Mouse (Mus musculus) hematopoietic stem cell, adult 5-6 weeks (primary cell): ENCODE measurements around the gene Plcb2. TPM values are rescaled to one million over a fixed set of nuclear protein-coding genes. Genes with fewer than 3 reads are reported as not detected.

ENCODE experiments used
- ATAC-seq, 2 experiments: fragments of 125-278 bp in 1 of 2; replicated peaks in 1 of 2; 2 replicates each; pipeline ENCODE4 v1.8.0; 2016 to 2017; ENCODE audit warnings: inconsistent platforms in 2 of 2, mild to moderate bottlenecking in 2 of 2, moderate number of reproducible peaks in 2 of 2, low read depth in 1 of 2, moderate TSS enrichment in 1 of 2; ENCODE audit not compliant: low FRiP score in 2 of 2, poor library complexity in 2 of 2, severe bottlenecking in 2 of 2, insufficient read depth in 1 of 2, low TSS enrichment in 1 of 2
- total RNA-seq: library from RNA; stranded (forward); fragments of 172-1452, 232-1000 nt; gene quantifications from 2 replicates; pipeline ENCODE4 v1.2.3, GENCODE M21; 2017

The Plcb2 gene
- total RNA-seq, 1 experiment from 2014 or later: 67.8 TPM

DNA sequence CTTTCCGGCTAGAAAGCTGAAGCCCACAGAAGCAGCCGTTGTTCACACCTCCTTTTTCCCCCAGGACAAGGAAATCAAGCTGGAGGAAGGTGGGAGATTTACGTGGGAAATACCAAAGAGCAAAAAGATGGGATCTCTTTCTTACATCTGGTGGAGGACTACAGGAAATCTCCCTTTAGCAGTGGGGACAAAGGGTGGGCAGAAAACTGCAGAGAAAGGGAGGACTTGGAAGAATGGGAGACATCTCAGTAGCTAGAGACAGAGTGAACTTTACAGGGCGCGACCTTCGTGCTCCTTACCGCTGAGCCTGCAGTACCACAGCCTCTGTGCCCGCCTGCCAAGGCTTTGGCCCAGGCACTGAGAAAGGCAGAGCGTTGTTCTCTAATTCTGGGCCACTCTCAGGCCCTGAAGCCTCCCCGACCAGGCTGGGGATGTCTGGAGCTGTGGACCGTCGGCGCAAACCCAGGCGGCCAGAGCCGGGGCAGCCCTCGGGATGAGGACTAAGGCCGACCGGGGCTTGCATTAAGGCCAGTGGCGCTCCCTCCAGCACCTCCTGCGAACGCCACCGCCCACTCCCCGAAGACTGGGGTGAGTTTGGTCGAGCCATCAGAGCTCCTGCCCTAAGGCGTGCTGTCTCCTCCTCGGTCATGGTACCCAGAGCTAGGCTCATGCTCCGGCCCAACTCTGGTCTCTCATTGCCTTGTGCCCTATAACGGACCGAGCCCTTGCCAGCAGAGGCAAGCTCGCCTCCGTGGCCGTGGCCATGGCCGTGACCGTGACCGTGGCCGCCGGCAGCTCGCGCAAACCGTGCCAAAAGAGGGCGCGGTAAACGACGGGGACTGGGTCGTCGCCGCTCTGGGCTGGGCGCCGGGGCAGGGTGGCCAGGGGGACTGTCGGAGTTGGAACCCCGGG is 26.0 kb downstream of the Plcb2 start:
- no peak for ATAC-seq

DNA sequence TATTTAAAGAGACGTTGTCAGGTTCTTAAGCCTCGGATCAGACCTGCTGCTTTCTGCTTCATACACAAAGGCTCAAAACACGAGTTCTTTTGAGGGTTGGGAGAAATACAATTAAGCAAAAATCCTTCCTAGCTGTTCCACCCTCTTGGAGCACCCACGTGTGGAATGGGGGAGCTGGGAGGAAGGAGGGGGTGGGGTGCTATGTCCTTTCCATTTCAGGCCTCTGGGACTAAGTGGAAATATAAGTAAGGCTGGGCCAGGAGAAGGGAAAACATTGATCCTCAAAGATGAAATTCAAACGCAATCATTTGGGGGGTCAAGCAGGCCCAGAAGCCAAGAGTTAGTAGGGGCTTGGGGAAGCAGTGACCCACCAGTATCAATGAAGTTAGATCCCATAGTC is 27.1 kb downstream of the Plcb2 start:
- no peak for ATAC-seq

GRCm38 (mm10) chr2:118700179-118701062 is 27.8 kb downstream of the Plcb2 start:
- peak; percentile 43 to 61; a peak in 3 of 4 replicates for ATAC-seq

DNA sequence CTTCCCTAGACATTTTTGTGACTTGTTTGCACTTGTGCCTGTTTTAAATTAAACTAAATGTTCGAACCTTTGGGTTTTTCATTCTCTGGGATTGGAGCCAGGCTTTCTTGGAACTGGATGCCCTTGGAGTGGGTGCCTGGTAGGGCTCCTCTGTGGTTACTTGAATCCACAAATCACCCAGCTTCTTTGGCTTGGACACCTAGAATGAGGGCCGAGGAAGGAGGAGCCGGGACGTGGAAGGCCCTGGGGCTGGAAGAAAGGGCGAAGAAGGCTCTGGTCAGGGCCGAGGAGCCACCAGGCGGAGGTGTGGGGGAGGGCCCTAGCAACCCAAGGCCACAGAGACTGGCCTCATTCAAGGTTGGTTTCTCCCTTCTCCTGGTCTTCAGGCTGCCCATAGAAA is 30.3 kb downstream of the Plcb2 start:
- ATAC-seq: no peak

GRCm38 (mm10) chr2:118697311-118697877 is 30.8 kb downstream of the Plcb2 start:
- ATAC-seq: no peak

- peak; percentile 31 to 35; a peak in 3 of 4 replicates for ATAC-seq
Observed at GRCm38 (mm10) chr2:118696451-118697308, 31.6 kb downstream of the Plcb2 start.

DNA sequence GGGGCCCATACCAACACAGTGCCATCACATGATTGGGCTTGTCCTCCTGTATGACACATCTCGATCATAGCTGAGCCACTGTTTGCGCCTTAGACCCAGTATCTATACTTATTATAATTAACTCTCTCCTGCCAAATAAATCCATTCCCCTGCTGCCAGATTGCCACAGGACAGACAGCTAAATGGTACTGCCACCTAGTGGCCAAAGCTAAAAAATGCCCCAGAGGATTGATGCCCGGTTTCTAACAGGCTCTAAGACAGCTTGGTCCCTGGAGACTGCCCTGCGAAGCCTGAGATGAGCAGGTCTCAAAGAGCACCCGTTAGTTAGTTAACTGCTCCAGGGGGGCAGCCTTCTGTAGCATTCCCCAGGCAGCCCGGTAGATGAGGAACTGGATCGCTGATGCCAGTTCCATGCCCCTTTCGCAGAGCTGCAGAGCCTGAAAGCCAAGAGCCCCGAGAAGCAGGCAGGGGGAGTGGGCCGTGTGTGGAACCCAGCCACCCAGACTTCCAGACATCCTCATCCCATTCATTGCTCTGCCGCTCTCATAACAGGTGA is 32.5 kb downstream of the Plcb2 start:
- peak; percentile 19 to 33; a peak in 1 of 4 replicates for ATAC-seq

DNA sequence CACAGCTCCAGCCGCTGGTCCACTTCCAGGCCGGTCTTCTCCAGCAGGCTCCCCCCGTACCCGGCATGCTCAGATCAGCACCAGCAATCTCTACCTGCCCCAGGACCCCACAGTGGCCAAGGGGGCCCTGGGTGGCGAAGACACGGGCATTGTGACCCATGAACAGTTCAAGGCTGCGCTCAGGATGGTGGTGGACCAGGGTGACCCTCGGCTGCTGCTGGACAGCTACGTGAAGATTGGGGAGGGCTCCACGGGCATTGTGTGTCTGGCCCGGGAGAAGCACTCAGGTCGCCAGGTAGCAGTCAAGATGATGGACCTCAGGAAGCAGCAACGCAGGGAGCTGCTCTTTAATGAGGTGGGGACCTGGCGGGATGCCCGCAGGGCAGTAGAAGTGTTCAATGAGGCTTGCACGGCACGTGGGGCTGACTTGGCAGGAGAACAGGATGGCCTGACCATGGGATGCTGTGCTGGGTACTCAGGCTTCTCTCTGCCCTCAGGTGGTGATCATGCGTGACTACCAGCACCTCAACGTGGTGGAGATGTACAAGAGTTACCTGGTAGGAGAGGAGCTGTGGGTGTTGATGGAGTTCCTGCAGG is 34.8 kb downstream of the Plcb2 start:
- ATAC-seq: no peak

GRCm38 (mm10) chr2:118689875-118690274 is 38.4 kb downstream of the Plcb2 start:
- ATAC-seq: no peak

DNA sequence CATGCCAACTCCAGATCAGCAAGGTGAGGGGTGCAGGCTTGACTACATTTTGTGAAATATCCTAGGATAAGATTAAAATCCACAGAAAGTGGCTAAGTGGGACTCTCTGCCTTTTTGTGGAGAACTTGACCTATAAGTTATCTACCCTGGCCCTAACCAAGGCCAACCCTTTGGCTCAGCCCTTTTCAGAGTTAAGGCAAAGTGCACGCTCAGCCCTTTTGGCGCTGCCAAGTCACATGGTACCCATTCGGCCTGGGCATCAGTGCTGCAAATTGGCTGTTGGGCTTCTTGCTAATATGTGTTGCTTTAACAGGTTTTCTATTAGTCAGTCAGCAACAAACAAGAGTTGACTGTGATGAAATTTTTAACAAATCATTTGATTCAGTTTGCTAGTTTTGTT is 40.4 kb downstream of the Plcb2 start:
- ATAC-seq: no peak

DNA sequence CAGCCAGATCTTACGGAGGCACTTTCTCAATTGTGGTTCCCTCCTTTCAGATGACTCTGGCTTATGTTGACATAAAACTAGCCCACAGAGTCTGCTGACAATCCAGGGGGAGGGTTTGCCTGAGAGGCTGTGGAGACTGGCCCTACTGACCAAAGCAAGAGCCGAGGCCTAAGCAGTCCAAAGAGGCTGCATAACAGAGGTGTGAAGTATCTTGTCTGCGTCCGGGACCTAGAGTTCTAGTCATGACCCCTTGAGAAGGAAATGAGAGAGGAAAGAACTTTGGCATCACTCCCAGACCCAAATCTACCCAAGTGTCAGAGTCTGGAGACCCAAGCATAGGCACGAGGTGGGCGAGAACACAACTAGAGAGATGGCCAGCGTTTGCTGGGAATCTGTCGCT is 41.5 kb downstream of the Plcb2 start:
- ATAC-seq: no peak

GRCm38 (mm10) chr2:118685088-118685487 is 43.1 kb downstream of the Plcb2 start:
- ATAC-seq: no peak

DNA sequence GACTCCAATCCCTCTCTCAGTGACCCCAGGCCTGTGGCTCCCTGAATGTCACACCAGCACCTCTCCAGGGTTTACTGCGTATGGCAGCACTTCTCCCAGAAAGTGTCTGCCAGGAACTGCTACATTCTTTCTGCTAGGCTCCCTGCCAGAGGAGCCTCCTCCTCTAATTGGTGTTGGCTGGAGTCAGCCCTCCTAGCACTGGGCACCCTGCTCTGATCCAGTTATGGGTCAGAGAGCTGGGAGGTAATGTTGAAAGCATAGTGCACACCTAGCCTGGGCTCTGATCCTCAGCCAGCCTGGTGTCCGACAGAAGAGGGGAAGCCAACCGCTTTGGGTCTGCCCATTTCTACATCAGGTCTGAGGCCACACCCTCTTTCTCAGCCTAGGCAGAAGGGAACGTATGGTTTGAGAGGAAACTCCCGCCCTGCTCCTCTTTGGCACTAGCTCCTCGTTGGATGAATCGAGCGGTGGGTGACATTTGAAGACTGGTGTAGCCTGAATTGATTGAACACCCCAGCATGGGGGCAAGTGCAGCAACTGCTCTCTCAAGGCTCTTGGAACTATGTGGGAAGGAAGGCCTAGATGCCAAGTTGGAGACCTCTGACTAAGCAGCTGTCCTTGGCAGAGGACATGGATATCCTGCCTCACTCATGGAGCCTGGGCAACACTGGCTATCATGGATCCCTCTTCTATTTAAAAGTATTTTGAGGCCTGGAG is 45.5 kb downstream of the Plcb2 start:
- 0 out of 4 replicates have a peak, but pooled peaks of 1 of the 2 experiments have one; percentile 22 for ATAC-seq

DNA sequence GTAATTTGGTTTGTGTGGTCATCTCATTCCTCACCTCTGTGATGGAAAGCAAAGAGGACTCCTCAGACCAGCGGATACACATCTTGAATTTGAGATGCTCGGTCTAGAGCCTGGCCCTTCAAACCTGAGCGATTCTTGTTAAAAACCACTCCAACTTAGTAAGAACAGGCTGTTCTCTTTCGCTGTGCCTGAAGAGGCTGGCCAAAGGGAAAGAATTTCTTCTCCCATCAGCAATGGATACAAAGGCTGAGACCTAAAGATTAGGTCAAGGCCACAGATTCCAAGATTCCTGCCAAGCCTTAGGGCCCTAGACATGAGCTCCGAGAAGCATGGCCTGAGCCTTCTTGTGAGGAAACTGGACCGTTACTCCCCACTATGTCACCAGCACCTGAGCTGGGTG is 47.3 kb downstream of the Plcb2 start:
- no peak for ATAC-seq

GRCm38 (mm10) chr2:118679577-118679976 is 48.7 kb downstream of the Plcb2 start:
- no peak for ATAC-seq

DNA sequence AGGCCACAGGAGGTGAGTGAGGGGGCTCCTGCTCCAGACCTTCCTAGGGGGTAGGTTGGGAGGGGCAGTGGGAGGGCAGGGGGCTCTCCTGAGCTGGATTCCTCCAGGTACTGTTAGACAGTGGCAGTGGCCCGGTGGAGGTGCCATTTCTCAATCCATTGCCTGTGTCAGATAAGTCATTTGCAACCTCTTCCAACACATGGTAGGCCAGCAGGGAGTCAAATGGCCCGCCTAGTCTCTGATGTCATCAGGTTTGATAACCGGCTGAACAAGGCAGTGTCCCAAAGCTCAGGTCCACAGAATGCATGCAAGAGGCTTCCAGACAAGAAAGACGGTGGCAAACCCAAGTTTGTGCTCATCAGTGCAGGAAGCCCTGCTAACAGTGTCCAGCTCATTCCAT is 50.4 kb downstream of the Plcb2 start:
- no peak for ATAC-seq
